Mouse (Mus musculus): Measurements from ENCODE around the gene Msi2. TPM values are rescaled to one million over a fixed set of nuclear protein-coding genes. Genes with fewer than 3 reads are reported as not detected.

The Msi2 gene
- total RNA-seq, 2 experiments from 2014 or later = 205 to 234 TPM

DNA sequence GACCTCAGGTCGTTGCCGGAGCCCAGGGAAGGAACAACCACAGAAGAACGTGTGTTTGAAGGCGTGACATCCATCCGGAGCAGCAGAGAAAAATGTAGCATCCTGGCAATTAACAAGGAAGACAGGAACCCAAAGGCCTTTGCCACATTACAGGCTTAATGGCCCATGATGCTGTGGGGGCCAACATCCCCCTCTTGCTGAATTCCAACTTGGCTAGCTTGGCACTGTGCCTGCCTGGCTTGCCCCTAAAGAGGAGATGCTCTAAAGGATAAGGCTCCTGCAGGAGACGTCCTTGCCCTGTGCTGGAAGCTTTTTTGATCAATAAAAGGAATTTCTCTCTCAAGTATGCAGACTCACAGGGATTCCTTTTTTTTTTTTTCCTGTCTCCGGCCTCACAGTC is 181.0 kb downstream of the Msi2 start:
- no peak for DNase-seq

DNA sequence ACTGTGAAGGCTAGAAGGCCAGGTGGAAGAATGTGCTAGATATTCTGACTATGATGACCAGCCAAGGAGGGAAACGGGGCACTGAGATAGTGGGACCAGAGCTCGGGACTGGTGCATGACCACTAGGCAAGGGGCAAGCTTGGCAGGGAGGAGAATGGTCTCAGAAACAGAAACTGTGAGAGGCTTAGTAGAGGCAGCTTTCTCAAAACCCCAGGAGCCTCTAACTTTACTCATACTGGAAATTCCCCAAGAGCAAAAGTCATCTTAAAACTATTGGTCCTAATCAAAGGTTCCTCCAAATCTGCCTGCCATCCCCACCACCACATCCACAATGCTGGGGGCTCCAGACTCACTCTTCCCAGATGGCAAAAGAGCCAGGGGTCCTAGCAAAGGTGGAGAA is 181.5 kb downstream of the Msi2 start:
- no peak for DNase-seq

DNA sequence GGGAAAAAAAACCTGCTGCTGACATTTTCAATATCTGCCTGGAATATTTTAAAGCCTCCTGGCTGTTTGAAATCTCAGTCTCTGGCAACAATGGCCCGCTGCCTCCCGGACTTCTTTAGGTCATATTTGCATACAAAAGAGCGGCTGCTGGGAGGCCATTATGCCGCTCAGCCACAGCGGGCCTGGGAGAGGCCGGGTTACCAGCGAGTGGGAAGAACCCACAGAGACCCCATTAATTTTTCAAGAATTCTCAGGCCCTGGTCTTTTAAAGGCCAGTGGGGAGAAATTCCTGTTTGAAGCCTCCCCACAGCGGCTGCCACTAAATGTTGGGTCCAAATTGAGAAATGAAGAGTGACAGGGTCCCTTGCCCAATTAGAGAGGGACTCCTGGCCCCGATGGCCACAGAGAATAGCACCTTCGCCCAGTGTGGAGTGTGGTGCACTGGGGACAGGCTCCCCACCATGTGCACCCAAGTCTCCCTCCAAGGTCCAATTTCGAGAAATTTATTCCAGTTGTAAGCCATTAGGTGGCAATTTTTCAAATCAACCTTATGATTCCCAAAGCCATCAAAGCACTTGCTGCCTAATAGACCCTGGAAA is 183.9 kb downstream of the Msi2 start:
- no peak for DNase-seq

DNA sequence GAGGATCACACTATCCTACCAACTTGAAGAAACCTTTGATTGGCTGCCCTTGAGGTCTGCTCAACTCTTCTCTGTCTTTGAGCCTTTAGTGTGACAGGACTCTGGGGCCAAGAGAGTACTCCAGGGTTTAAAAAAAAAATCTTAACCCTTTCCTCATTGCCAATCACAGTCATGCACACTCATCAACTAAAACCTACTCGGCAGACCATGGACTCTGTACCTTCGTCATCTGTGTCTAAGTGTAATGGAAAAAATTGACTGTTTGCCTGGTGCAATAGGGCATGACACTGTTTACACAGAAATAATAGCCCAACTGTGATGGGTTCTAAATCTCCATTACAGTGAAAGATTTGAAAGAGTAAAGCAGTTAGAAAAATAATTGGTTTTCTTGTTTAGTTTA is 186.3 kb downstream of the Msi2 start:
- no peak for DNase-seq

DNA sequence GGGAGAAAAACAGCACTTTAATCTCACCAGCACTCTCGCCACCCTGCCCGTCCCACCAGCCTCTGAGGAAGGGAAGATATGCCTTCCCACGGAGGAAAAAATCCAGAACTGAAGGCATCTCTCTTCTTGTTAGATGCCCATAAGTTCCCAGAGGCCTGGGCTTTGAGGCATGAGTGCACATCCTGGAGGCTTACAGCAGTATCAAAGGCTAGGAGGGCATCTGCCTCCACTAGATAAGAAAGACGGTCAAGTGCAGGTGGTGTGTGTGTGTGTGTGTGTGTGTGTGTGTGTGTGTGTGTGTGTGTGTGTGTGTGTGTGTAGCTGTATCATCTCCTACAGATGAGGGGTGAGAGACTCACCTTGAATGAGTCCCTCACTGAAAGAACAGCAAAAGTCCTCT is 188.3 kb downstream of the Msi2 start:
- no peak for DNase-seq

DNA sequence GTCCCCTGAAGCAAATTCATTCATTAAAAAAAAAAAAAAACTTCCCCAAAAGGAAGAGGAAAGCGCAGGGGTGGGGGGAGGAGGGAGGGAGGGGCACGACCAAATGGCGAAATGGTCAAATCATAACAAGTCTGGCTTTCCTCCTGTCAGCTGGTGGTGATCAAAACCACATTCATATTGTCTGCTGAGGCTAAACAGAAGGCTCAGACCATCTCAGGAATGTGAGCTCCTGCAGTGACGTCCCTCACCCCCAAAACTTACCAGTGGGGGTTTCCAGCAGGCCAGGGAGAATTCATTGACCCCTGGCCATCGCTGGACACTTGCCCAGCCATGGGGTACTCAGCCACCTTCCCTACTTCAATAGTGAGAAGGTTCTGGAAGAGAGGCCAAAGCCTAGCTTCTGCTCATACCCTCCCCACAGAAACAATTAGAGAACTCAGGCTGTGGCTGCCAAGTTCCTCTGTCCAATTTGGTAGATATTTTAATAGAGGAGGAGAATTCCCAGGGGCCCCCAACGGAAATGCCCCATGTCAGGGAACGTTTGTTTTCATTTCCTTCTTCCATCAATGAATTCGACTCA is 189.7 kb downstream of the Msi2 start:
- peak; percentile 67 for DNase-seq

DNA sequence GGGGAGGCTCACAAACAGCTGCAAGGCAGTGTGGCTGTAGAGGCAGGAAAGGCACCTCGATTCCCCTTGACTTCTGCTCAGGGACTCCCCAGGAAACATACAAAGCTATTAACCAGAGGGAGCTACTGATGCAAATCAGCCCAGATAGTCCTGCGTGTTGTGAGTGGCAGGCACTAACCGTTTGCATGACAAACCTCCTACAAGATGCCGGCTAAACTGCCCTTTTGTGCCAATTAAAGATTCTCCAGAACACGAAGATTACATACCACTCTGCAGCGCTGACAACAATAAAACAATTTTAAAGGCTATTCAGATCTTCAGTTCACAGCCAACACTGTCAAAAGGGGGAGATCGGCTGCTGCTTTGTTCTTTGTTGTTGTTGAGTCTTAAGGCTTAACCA is 191.6 kb downstream of the Msi2 start:
- no peak for DNase-seq

DNA sequence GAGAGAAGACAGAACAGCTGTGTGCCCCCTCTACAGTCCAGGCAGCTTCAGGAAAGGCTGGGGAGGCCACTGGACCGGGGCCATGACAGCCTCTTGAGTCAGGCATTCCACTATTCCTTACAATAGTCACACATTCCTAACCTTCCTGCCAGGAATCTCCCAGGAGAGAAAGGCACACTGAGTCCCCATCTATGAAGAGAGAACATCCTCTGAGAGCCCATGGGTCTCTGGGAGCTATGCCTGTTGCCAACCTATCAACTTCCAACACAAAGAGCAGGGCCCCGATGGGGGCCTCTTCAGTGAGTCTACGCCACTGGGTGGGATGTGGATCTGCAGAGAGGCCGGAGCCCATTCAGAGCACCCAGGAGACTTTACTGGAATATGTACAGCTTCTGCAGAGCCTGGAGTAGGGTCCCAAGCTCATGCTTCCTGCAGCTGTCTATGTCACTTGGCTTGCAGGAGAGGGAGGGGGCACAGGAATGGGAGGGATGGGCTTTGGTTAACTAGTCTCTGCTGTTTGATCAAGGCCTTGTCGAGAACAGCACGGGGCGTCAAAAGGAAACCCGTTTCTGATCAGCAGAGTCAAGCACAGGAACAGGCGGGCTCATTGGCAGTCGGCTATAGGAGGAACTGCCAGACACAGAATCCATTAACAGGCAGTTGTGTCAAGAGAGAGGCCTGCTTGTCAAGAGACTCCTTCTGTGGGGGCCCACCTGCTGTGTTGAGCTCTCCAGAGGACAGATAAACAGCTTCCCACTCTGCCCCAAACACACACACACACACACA is 193.3 kb downstream of the Msi2 start:
- peak; percentile 85 for DNase-seq

DNA sequence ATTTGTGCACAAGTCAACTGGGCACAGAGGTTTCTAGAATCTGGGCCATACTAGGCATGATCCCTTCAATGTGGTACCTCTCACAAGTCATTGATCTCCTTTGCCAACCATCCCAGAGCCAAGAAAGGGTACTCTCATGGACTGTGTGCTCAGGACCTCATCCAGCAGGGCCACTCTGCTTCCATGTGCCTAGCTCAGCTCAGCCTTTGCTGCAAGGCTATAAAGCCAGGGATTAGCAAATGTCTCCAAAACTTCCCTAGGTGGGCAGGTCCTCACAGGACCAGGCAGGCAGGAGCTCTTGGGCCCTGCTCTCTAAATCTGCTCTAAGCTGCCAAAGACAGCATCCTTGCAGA is 193.9 kb downstream of the Msi2 start:
- no peak for DNase-seq

DNA sequence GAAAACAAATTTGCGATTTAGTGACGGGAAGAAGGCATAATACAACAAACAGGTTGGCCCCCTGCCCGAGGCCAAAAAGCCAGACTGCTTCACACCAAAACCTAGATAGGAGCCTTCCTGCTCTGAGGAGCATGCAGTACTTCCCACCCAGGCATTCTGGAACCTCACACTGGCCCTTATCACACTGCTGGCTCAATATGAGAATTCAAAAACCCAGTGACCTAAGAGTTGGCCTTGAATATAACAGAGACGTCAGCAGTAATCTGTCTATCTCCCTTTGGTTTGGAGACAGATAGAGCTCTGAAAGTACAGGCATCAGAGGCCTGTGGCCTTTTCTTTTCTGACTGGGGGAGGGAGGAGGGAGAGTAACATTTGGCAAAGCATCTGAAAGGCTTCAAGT is 194.4 kb downstream of the Msi2 start:
- peak; percentile 81 for DNase-seq

DNA sequence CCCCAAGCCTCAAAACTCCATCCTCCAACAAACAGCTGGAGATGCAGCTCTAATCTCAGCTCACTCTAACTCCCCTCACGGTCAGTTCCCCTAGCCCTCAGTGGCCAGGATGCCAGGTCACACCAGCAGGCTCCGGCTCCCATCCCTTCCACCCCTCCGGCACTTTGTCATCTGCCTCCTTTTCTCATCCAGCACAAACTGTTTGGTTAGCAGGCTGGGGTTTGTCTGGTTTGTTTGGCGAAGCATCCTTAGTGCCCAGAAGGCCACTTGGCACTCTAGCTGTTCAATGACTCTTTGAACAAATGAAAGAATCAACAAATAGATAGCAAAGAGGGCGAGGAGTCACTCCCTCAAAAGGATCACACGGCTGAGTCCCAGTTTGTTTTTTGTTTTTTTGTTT is 194.8 kb downstream of the Msi2 start:
- DNase-seq = peak; percentile 45

DNA sequence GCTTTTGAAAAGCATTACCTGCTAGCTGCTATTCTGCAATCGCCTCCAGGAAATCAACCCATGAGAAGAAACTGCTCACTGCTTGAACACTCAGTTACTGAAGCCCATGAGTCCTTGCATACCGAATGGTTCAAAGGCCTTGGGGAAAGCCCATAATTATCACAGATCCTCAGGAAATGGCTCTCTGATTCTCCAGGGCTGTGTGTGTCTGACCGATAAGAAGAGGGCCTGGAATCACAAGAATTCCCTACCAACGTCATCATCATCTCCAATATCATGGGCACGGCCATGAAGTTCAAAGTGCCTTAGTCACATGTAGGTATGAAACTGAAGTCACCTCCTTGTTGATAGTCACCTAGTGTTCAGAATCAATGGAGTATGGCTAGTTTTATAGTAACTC is 196.2 kb downstream of the Msi2 start:
- no peak for DNase-seq

DNA sequence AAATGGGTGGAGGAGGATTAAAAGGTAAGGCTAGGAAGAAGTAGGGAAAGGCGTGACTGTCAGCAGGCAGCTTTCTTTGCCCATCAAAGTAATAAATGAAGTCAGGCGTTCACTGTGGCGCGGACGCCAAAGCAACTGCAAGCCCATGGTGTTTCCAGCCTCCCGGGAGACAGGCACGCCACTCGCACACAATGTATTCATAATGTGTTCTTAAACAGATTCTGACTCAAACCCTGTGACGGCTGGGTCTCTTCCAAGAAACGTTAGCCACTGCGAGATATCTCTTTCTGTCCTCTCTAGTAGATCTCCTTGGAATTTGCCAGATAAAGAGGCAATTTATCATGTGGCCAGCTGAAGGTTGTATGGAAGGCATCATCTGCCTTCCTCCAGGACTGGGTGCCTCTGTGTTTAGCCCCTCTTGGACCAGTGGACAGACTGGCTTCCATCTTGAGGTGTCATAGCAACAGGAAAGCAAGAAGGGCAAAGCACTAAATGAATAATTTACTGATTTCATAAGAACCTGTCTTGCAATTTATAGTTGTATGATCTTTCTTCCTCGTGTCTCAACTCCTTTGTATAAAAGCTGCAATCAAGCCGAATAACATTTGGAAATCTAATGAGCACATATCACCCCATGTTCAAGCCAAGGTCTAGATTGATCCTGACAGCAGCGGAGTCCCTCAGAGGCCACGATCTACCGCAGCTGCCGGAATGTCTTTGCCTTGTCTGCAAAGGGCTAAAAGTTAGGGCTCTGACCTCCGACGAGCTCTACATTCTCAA is 197.2 kb downstream of the Msi2 start:
- DNase-seq = no peak

DNA sequence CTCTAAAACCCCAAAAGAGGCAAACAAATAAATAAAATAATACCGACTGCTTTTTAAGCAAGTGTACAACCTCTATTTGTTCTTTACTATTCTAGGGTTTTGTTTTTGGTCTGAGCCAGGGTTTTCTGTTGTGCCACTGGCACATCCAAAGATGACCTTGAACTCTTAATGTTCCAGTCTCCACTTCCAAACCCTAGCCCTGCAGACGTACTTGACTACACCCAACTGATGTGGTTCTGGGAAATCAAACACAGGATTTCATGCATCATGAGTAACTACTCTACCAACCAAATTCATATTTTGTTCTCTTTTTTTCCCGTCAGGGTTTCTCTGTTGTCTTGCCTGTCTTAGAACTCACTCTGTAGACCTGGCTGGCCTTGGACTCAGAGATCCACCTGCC is 200.0 kb downstream of the Msi2 start:
- DNase-seq = no peak

DNA sequence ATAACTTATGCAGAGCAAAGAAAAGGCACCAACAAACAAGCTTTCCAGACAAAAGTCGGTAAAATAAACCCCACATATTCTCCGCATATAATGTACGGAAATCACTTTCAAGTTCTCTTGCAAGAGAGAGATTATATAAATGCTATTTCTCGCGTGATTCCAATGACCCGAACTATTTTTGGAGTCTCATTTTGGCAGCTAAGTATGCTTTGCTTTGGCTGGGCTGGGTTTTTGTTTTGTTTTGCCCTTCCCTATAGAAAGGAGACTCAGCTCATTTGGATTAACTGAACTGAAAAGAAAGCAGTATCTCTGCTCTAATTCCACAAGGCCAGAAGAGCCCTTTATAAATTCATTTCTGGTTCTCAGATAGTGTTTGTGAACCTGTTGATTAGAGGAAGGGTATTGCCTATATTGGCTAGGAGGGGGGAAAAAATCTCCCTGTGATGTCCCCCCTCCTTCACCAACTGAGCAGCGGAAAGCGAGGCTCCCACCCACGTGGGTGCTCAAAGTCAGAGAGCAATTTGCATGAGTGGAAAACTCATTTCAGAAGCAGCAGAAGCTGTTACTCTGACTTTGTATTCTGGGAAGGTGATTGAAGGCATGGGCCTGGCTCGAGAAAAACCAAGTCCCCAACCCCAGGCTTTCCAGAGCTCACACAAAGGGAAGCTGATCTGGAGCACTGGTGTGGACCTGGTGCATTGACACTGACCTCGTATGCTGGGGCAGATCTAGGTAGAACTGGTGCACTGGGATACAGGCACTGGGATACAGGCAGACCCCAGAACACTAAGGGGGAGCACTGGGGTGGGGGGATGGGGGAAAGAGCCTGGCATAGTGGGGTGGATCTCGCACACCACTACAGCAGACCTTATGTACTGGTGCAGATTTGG is 201.5 kb downstream of the Msi2 start:
- DNase-seq = no peak

DNA sequence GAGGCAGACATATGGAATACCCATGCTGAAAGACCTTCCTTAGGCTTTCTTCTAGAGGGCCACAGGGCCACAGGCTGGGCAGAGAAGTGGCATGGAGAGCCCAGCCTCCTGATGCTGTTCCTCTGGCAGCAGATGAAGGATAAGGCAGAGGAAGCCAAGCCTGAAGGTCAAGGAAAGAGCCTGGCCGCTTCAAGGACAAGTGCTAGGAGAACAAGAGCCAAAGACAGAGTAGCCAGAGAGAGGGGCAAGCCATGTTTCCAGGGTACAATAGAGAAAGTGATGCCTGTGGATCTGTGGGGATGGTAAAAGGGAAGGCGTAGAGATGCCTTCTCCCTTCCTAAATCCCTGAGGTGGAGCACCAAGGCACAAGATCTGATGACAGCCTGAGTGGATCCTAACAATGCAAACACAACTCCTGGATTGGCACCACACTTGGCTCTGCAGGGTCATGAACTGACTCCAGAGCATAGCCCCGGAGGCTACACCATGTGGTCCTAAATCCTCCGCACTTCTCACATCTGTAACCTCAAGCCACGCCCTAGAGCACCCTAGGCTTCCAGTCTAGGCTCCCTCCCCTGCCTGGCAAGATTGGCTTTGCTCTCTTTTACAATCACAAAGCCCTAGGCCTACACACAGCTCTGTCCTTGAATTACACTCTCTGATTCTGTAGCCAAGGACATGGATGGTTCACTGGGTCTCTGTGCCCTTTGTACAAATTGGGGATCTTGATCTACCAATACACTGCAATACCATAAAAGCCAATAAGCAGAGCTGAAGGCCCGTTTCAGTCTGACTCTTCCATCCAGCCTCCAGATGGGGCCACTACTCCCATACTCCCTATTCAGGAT is 202.4 kb downstream of the Msi2 start:
- no peak for DNase-seq

DNA sequence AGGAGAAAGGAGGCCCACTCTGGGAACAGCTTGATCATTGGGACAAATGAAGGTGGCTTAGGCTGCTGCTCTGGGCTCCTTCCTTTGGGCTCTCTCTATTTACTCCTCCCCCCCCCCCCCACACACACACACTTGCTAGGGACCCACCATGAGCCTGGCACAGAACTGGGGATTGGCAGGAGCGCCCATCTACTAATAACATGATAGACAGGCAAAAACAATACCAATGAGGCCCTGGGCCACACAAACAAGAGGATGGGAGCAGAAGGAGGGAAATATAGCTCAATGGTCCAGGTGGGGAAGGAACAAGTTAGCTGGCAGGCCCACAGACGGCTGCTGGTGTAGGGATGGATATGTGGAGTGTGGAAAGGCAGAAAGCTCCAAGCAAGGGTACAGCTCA is 203.0 kb downstream of the Msi2 start:
- no peak for DNase-seq

DNA sequence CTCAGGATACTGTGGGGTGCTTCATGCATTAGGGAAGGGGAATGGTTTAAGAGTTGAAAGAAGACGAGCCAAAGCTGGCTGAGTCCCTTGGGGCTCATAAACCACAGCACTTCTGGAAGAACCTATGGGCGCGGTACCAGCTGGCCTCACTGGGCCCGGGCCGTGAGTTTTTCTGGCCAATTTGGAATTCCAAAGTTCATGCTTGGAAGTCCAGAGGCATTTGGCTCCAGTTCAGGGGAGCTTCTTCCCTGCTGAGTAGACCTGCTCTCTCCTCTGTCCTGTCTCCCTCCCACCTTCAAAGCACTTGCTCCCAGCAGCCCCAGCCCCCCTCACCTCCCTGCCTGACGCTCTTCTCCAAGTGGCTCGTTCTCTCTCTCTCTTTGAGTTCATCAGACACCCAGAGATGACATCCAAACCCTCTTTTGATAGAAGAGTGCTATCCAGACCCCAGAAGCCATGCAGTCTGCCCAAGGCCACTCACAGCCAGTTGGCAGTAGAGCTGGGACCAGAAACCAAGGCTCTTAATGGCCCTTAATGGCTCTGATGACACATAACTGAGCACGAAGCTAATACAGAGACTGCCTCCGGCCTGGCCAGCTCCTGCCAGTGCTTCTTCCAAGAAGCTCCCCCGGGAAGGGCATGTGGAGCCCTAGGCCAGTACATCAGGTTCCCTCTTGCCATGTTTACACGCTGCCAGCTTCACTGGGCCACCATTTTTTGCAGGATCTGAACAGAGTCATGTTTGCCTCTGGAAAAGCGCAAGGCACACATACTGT is 204.0 kb downstream of the Msi2 start:
- no peak for DNase-seq

DNA sequence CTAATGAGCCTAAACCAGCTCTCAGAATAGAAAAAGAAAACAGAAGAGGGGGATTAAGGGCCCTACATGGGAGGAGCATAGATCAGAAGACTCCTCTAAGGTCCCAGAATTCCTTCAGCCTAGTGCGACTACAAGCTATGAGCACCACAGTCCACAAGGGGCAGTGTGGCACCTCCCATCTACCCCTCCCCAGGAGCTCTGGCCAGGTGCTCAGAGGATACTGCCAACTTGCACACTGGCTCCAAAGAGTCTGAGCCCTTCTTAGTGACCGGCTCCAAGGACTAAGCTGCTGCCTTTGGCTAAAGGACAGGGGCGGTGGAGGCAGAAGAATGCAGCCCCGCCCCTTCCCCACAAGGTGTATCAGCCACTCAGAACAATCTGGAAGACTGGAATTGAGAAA is 205.7 kb downstream of the Msi2 start:
- DNase-seq = peak; percentile 75

DNA sequence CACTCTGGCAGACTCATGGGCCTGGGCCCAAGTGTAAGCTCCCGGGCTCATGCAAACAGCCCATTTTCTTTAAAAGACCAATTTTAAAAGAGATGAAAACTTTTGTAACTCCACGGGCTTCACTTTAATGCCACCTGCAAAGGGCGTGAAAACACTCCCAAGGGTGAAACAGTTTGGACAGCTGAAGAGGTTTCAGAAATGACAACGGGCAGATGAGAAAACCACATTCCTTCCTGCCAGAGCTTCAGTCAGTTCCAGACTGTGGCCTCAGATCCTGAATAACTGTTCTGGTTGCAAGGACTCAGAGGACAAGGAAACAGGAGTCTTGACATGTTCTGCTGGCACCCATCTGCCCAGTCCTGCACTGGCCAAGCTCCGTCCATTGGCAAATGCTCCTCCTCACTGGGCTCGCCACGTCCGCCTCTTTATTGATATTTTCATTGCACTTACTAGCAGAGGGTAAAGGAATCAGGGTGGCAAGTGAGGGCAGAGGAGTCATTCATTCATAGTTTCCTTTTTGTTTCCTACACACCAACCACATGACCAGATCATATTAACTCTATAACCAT is 207.9 kb downstream of the Msi2 start:
- DNase-seq = no peak

All from heart, postnatal 4 days (tissue).